Mouse (Mus musculus): ENCODE data around the gene Fam155a.

DNA sequence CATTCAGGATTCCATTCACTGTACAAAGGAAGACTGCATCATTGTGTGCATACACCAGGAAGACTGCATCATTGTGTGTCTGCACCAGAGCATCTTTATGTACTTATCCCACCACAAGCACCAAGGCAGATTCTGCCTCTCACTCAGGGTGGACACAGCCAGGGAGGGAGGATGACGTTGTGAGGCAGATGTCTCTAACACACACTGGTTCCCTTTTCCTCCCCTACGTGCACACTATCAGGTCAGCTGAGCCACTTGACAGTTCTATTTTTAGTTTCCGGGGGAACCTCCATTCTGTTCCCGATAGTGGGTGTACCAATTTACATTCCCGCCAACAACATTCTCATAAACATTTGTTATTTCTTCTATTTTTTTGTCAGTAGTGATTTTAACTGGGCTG lies 347.4 kb downstream of the Fam155a start:
- TF ChIP-seq POLR2A (IDR thresholded peaks at IDR 0.05; ENCODE audit: insufficient read depth, low read depth, low read length) (no peak), CTCF (IDR thresholded peaks at IDR 0.05; ENCODE audit: insufficient read depth, low read depth, low read length) (no peak)
